Mouse (Mus musculus): ENCODE measurements around the gene Mif4gd. TPM values are rescaled to one million over a fixed set of nuclear protein-coding genes. Genes with fewer than 3 reads are reported as not detected.

The Mif4gd gene
- polyA plus RNA-seq, 1 experiment from 2014 or later = 29.1 TPM

GRCm38 (mm10) chr11:115585573-115586100, 27.1 kb downstream of the Mif4gd start:
- WGBS = 91% methylated on average over 7 of the region's 7 CpGs
- Histone ChIP-seq H3K27ac (no peak overlapping the region; the same call in 1 of the 2 replicates), H3K4me1 (no peaks in the 10 kb centered on the region), H3K36me3 (peaks cover 95% of the 10 kb centered on the region), H3K4me3 (no peak overlapping the region), H3K27me3 (no peaks in the 10 kb centered on the region), H3K9ac (no peak overlapping the region), H3K4me2 (no peak overlapping the region), H3K9me3 (no peaks in the 10 kb centered on the region)
- ATAC-seq (ENCODE audit: insufficient number of reproducible peaks, low FRiP score, low TSS enrichment, low read depth) = no peak

GRCm38 (mm10) chr11:115584376-115585073, 28.2 kb downstream of the Mif4gd start:
- H3K36me3 ChIP-seq = peaks cover 92% of the 10 kb centered on the region
- H3K9me3 ChIP-seq = no peaks in the 10 kb centered on the region
- WGBS = 85% methylated on average over 10 of the region's 10 CpGs
- no peaks in the 10 kb centered on the region for H3K27me3 ChIP-seq
- no peak overlapping the region for H3K4me2 ChIP-seq
- no peak overlapping the region for H3K9ac ChIP-seq
- no peak overlapping the region; the same call in 1 of the 2 replicates for H3K27ac ChIP-seq
- H3K4me1 ChIP-seq = no peaks in the 10 kb centered on the region
- H3K4me3 ChIP-seq = no peak overlapping the region
- ATAC-seq (ENCODE audit: insufficient number of reproducible peaks, low FRiP score, low TSS enrichment, low read depth) = no peak

GRCm38 (mm10) chr11:115582913-115583606, 29.7 kb downstream of the Mif4gd start:
- H3K27me3 ChIP-seq = no peaks in the 10 kb centered on the region
- H3K4me1 ChIP-seq = no peaks in the 10 kb centered on the region
- H3K27ac ChIP-seq = no peak overlapping the region
- no peak for ATAC-seq (ENCODE audit: insufficient number of reproducible peaks, low FRiP score, low TSS enrichment, low read depth)
- H3K9me3 ChIP-seq = no peaks in the 10 kb centered on the region
- H3K36me3 ChIP-seq = peaks cover 96% of the 10 kb centered on the region
- no peak overlapping the region for H3K4me2 ChIP-seq
- no peak overlapping the region for H3K4me3 ChIP-seq
- no peak overlapping the region for H3K9ac ChIP-seq
- WGBS = 80% methylated on average over 10 of the region's 10 CpGs

GRCm38 (mm10) chr11:115579080-115579479, 33.7 kb downstream of the Mif4gd start:
- H3K36me3 ChIP-seq = peaks cover 68% of the 10 kb centered on the region
- no peaks in the 10 kb centered on the region for H3K27me3 ChIP-seq
- no peak overlapping the region for H3K4me2 ChIP-seq
- no peaks in the 10 kb centered on the region for H3K4me1 ChIP-seq
- no peak for ATAC-seq (ENCODE audit: insufficient number of reproducible peaks, low FRiP score, low TSS enrichment, low read depth)
- no peak overlapping the region for H3K4me3 ChIP-seq
- no peak overlapping the region for H3K27ac ChIP-seq
- no peaks in the 10 kb centered on the region for H3K9me3 ChIP-seq
- no peak overlapping the region for H3K9ac ChIP-seq

GRCm38 (mm10) chr11:115564961-115565360, 47.8 kb downstream of the Mif4gd start:
- Histone ChIP-seq H3K27ac (no peak overlapping the region), H3K4me2 (peak overlapping the region; percentile 67), H3K9me3 (no peaks in the 10 kb centered on the region), H3K36me3 (peaks cover 42% of the 10 kb centered on the region), H3K9ac (peak overlapping the region; percentile 62), H3K27me3 (no peaks in the 10 kb centered on the region), H3K4me1 (peaks cover 14% of the 10 kb centered on the region), H3K4me3 (peak overlapping the region; percentile 74)
- 15% methylated on average over 7 of the region's 7 CpGs for WGBS
- no peak for ATAC-seq (ENCODE audit: insufficient number of reproducible peaks, low FRiP score, low TSS enrichment, low read depth)

GRCm38 (mm10) chr11:115564064-115564809, 48.5 kb downstream of the Mif4gd start, which contains the start of gene Nup85:
TSS of gene Nup85 (plus strand) at chr11:115564434.
- H3K36me3 ChIP-seq = peaks cover 35% of the 10 kb centered on the region
- peak within 1 kb of the TSS; percentile 67 for H3K4me2 ChIP-seq
- peak within 1 kb of the TSS; percentile 71 for H3K27ac ChIP-seq
- peak; percentile 88 for ATAC-seq (ENCODE audit: insufficient number of reproducible peaks, low FRiP score, low TSS enrichment, low read depth)
- H3K27me3 ChIP-seq = no peaks in the 10 kb centered on the region
- H3K9ac ChIP-seq = peak within 1 kb of the TSS; percentile 62
- H3K4me1 ChIP-seq = peaks cover 14% of the 10 kb centered on the region
- H3K9me3 ChIP-seq = no peaks in the 10 kb centered on the region
- peak within 1 kb of the TSS; percentile 74 for H3K4me3 ChIP-seq
- WGBS = 0% methylated on average over 42 of the region's 42 CpGs

GRCm38 (mm10) chr11:115563406-115563805, 49.4 kb downstream of the Mif4gd start:
- Histone ChIP-seq H3K36me3 (peaks cover 27% of the 10 kb centered on the region), H3K4me2 (peak overlapping the region; percentile 67), H3K4me1 (peaks cover 14% of the 10 kb centered on the region), H3K4me3 (peak overlapping the region; percentile 74), H3K27me3 (no peaks in the 10 kb centered on the region), H3K9me3 (no peaks in the 10 kb centered on the region), H3K9ac (no peak overlapping the region), H3K27ac (peak overlapping the region; percentile 71)
- WGBS = 41% methylated on average over 4 of the region's 4 CpGs
- no peak; the same call in 1 of the 2 replicates for ATAC-seq (ENCODE audit: insufficient number of reproducible peaks, low FRiP score, low TSS enrichment, low read depth)

Other genes starting within 250 kb of the Mif4gd start
- gene Hid1, start 245.2 kb downstream of the Mif4gd start, polyA plus RNA-seq (2015; fragmentation: Nextera tagmentation; extraction: Ambion mirVana) = 3.8 and 3.9 TPM in 2 replicates
- gene Cdr2l, start 231.1 kb downstream of the Mif4gd start, polyA plus RNA-seq (2015; fragmentation: Nextera tagmentation; extraction: Ambion mirVana) = 9.2 and 10.8 TPM in 2 replicates
- 141 and 142 TPM in 2 replicates for gene Mrpl58, start 209.2 kb downstream of the Mif4gd start, polyA plus RNA-seq (2015; fragmentation: Nextera tagmentation; extraction: Ambion mirVana)
- 766 and 816 TPM in 2 replicates for gene Atp5h, start 193.0 kb downstream of the Mif4gd start, polyA plus RNA-seq (2015; fragmentation: Nextera tagmentation; extraction: Ambion mirVana)
- 9.9 and 15.1 TPM in 2 replicates for gene Kctd2, start 192.8 kb downstream of the Mif4gd start, polyA plus RNA-seq (2015; fragmentation: Nextera tagmentation; extraction: Ambion mirVana)
- not detected in 2 replicates for gene Trim80, start 172.4 kb downstream of the Mif4gd start, polyA plus RNA-seq (2015; fragmentation: Nextera tagmentation; extraction: Ambion mirVana)
- gene Slc16a5, start 150.5 kb downstream of the Mif4gd start, polyA plus RNA-seq (2015; fragmentation: Nextera tagmentation; extraction: Ambion mirVana) = not detected in 2 replicates
- gene Armc7, start 137.3 kb downstream of the Mif4gd start, polyA plus RNA-seq (2015; fragmentation: Nextera tagmentation; extraction: Ambion mirVana) = 7.2 and 7.8 TPM in 2 replicates
- 81.6 and 82.1 TPM in 2 replicates for gene Nt5c, start 121.1 kb downstream of the Mif4gd start, polyA plus RNA-seq (2015; fragmentation: Nextera tagmentation; extraction: Ambion mirVana)
- 495 and 589 TPM in 2 replicates for gene Jpt1, start 98.6 kb downstream of the Mif4gd start, polyA plus RNA-seq (2015; fragmentation: Nextera tagmentation; extraction: Ambion mirVana)
- 765 and 837 TPM in 2 replicates for gene Sumo2, start 76.7 kb downstream of the Mif4gd start, polyA plus RNA-seq (2015; fragmentation: Nextera tagmentation; extraction: Ambion mirVana)
- 140 and 146 TPM in 2 replicates for gene Nup85, start 48.5 kb downstream of the Mif4gd start, polyA plus RNA-seq (2015; fragmentation: Nextera tagmentation; extraction: Ambion mirVana)
- 88.2 and 90.9 TPM in 2 replicates for gene Mrps7, start 9.0 kb downstream of the Mif4gd start, polyA plus RNA-seq (2015; fragmentation: Nextera tagmentation; extraction: Ambion mirVana)
- gene Gga3, start 8.9 kb downstream of the Mif4gd start, polyA plus RNA-seq (2015; fragmentation: Nextera tagmentation; extraction: Ambion mirVana) = 17.5 and 18.0 TPM in 2 replicates
- gene Slc25a19, start 15.3 kb upstream of the Mif4gd start, polyA plus RNA-seq (2015; fragmentation: Nextera tagmentation; extraction: Ambion mirVana) = 24.0 and 24.7 TPM in 2 replicates
- gene Grb2, start 95.6 kb upstream of the Mif4gd start, polyA plus RNA-seq (2015; fragmentation: Nextera tagmentation; extraction: Ambion mirVana) = 87.7 and 93.9 TPM in 2 replicates
- 23.6 and 28.1 TPM in 2 replicates for gene Tmem94, start 152.5 kb upstream of the Mif4gd start, polyA plus RNA-seq (2015; fragmentation: Nextera tagmentation; extraction: Ambion mirVana)
- 16.5 and 17.9 TPM in 2 replicates for gene Caskin2, start 200.7 kb upstream of the Mif4gd start, polyA plus RNA-seq (2015; fragmentation: Nextera tagmentation; extraction: Ambion mirVana)
- 29.5 and 31.3 TPM in 2 replicates for gene Tsen54, start 201.8 kb upstream of the Mif4gd start, polyA plus RNA-seq (2015; fragmentation: Nextera tagmentation; extraction: Ambion mirVana)
- gene Llgl2, start 211.1 kb upstream of the Mif4gd start, polyA plus RNA-seq (2015; fragmentation: Nextera tagmentation; extraction: Ambion mirVana) = 22.4 and 23.1 TPM in 2 replicates
- gene Myo15b, start 245.4 kb upstream of the Mif4gd start, polyA plus RNA-seq (2015; fragmentation: Nextera tagmentation; extraction: Ambion mirVana) = 0.47 TPM in 2 replicates

Data from limb, embryonic 15.5 days (tissue).